Mouse (Mus musculus): ENCODE data around the gene Itgb2l. TPM values are rescaled to one million over a fixed set of nuclear protein-coding genes. Genes with fewer than 3 reads are reported as not detected.
"Not testable (repeated sequence)": the region's sequence is repeated elsewhere in the genome, so short reads cannot be mapped to it uniquely, and the experiment has no call there.

Gene Itgb2l
- polyA plus RNA-seq, 1 experiment from 2014 or later, result 0.85 TPM

- Histone ChIP-seq H3K4me2 (no peak overlapping the region), H3K9me3 (replicated peaks) (no peaks in the 10 kb centered on the region), H3K27me3 (no peaks in the 10 kb centered on the region), H3K27ac (no peak overlapping the region), H3K4me3 (replicated peaks) (no peak overlapping the region), H3K36me3 (no peaks in the 10 kb centered on the region), H3K4me1 (replicated peaks) (no peaks in the 10 kb centered on the region), H3K9ac (no peak overlapping the region)
- DNase-seq, result no peak
- WGBS (ENCODE audit: insufficient replicate concordance), result 46% methylated on average over 3 of the region's 3 CpGs
- ATAC-seq (ENCODE audit: low read depth), result no peak
Observed at GRCm38 (mm10) chr16:96460788-96461187, 17.4 kb upstream of the Itgb2l start.

DNA sequence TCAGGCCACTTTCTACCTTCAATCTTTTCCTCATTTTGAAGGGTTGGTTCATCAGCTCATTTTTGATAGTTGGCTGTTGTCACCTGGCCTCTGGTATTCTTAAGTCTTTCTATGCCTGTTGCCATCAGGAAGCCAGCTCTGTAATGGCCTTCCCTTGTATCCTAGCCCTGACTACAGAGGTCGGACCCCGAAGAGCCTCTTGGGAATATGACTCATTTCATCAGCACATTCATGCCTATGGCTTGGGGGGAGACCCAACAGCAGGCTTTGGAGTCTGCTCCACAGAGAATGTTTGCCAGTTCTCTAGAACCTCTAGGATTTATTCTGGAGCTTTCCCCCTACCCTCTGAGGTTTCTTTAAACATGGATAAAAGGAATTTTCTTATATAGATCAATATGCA, 15.9 kb upstream of the Itgb2l start:
- Histone ChIP-seq H3K27me3 (no peaks in the 10 kb centered on the region), H3K9me3 (replicated peaks) (no peaks in the 10 kb centered on the region), H3K4me3 (replicated peaks) (no peak overlapping the region), H3K27ac (no peak overlapping the region), H3K9ac (no peak overlapping the region), H3K4me2 (no peak overlapping the region), H3K36me3 (no peaks in the 10 kb centered on the region), H3K4me1 (replicated peaks) (no peaks in the 10 kb centered on the region)
- WGBS (ENCODE audit: insufficient replicate concordance), result 53% methylated on average over 2 of the region's 2 CpGs
- no peak for DNase-seq
- no peak for ATAC-seq (ENCODE audit: low read depth)

GRCm38 (mm10) chr16:96457612-96458011, 14.2 kb upstream of the Itgb2l start:
- Histone ChIP-seq H3K27ac (no peak overlapping the region), H3K4me2 (no peak overlapping the region), H3K4me1 (replicated peaks) (no peaks in the 10 kb centered on the region), H3K36me3 (no peaks in the 10 kb centered on the region), H3K4me3 (replicated peaks) (no peak overlapping the region), H3K9me3 (replicated peaks) (no peaks in the 10 kb centered on the region), H3K9ac (no peak overlapping the region), H3K27me3 (no peaks in the 10 kb centered on the region)
- WGBS (ENCODE audit: insufficient replicate concordance), result 67% methylated on average over 5 of the region's 5 CpGs
- ATAC-seq (ENCODE audit: low read depth), result no peak
- no peak for DNase-seq

DNA sequence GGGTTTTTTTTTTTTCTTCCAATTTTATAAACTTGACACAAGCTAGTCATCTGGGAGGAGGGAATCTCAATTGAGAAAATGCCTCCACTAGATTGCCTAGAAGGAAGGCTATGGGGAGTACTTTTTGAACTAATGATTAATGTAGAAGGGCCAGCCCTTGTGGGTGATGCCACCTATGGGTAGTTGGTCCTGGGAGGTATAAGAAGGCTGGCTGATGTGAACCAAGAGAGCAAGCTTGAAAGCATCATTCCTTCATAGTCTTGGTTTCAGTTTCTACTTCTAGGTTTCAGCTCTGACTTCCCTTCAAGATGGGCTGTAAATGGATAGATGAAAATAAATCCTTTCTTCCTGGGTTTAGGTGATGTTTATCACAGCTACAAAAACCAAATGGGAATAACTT, 10.7 kb upstream of the Itgb2l start:
- Histone ChIP-seq H3K4me3 (replicated peaks) (no peak overlapping the region), H3K9me3 (replicated peaks) (no peaks in the 10 kb centered on the region), H3K36me3 (no peaks in the 10 kb centered on the region), H3K27me3 (no peaks in the 10 kb centered on the region), H3K9ac (no peak overlapping the region), H3K4me1 (replicated peaks) (no peaks in the 10 kb centered on the region), H3K27ac (no peak overlapping the region), H3K4me2 (no peak overlapping the region)
- no peak for DNase-seq
- no peak for ATAC-seq (ENCODE audit: low read depth)

- H3K4me3 ChIP-seq (replicated peaks); ATAC-seq (ENCODE audit: low read depth); H3K9me3 ChIP-seq (replicated peaks); H3K27me3 ChIP-seq; H3K4me1 ChIP-seq (replicated peaks); H3K4me2 ChIP-seq; DNase-seq; H3K36me3 ChIP-seq; H3K27ac ChIP-seq; H3K9ac ChIP-seq: not testable (repeated sequence)
- 82% methylated on average over 13 of the region's 16 CpGs for WGBS (ENCODE audit: insufficient replicate concordance)
Observed at GRCm38 (mm10) chr16:96450871-96451270, 7.5 kb upstream of the Itgb2l start.

DNA sequence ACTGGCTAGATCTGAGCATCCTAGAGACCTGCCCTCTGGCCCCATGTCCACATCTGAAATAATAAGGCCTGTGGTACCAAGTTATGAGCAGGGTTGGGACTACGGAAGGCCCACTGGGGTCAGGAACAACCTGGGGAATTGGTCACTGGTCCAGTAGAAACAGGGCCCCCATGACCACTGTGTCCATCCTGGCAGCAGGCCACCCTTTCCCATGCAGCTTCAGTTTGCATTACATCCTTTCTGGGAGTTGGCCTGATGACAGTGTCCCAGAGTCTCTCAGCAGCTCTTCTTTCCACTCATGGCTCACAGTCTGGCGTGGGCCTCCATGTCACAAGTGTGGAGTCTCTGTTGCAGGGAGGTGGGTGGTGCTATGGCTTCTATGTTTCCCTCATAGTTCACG, 1.6 kb downstream of the Itgb2l start:
- H3K9me3 ChIP-seq (replicated peaks), result no peaks in the 10 kb centered on the region
- no peak overlapping the region for H3K27ac ChIP-seq
- no peak overlapping the region for H3K4me3 ChIP-seq (replicated peaks)
- DNase-seq (no peak), ATAC-seq (ENCODE audit: low read depth) (no peak)
- no peak overlapping the region for H3K4me2 ChIP-seq
- no peak overlapping the region for H3K9ac ChIP-seq
- no peaks in the 10 kb centered on the region for H3K36me3 ChIP-seq
- 65% methylated on average over 3 of the region's 3 CpGs for WGBS (ENCODE audit: insufficient replicate concordance)
- H3K4me1 ChIP-seq (replicated peaks), result no peaks in the 10 kb centered on the region
- H3K27me3 ChIP-seq, result no peaks in the 10 kb centered on the region

DNA sequence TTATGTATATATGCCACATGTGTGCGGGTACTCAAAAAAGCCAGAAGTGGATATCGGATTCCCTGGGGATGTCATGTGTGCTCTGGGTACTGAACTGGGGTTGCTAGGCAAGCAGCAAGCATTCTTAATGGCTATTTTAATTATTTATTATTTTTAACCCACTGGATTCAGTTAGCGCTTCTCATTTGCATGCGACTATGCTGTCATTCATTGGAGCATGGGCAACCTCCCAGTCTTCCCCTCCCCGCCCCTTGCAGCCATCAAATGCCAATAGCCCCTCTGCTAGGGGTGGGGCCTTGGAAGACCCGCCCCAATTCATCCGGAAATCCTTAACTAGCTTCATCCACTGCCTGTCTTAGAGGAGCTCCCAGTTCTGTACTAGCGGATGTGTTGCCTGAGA, 2.5 kb downstream of the Itgb2l start:
- WGBS (ENCODE audit: insufficient replicate concordance), result 71% methylated on average over 8 of the region's 8 CpGs
- no peaks in the 10 kb centered on the region for H3K27me3 ChIP-seq
- DNase-seq (no peak), ATAC-seq (ENCODE audit: low read depth) (no peak)
- H3K9me3 ChIP-seq (replicated peaks), result no peaks in the 10 kb centered on the region
- no peak overlapping the region for H3K4me2 ChIP-seq
- H3K4me1 ChIP-seq (replicated peaks), result no peaks in the 10 kb centered on the region
- no peaks in the 10 kb centered on the region for H3K36me3 ChIP-seq
- H3K4me3 ChIP-seq (replicated peaks), result no peak overlapping the region
- H3K9ac ChIP-seq, result no peak overlapping the region
- H3K27ac ChIP-seq, result no peak overlapping the region

- DNase-seq (no peak), ATAC-seq (ENCODE audit: low read depth) (peak; percentile 20; the same call in 1 of the 2 replicates)
- no peaks in the 10 kb centered on the region for H3K4me1 ChIP-seq (replicated peaks)
- no peaks in the 10 kb centered on the region for H3K9me3 ChIP-seq (replicated peaks)
- WGBS (ENCODE audit: insufficient replicate concordance), result 25% methylated on average over 4 of the region's 4 CpGs
- H3K9ac ChIP-seq, result no peak overlapping the region
- H3K4me3 ChIP-seq (replicated peaks), result no peak overlapping the region
- H3K4me2 ChIP-seq, result no peak overlapping the region
- no peaks in the 10 kb centered on the region for H3K36me3 ChIP-seq
- no peaks in the 10 kb centered on the region for H3K27me3 ChIP-seq
- no peak overlapping the region for H3K27ac ChIP-seq
Observed at GRCm38 (mm10) chr16:96439682-96440081, 3.7 kb downstream of the Itgb2l start.

- Histone ChIP-seq H3K4me1 (replicated peaks) (no peaks in the 10 kb centered on the region), H3K36me3 (no peaks in the 10 kb centered on the region), H3K9me3 (replicated peaks) (no peaks in the 10 kb centered on the region), H3K27ac (no peak overlapping the region), H3K27me3 (no peaks in the 10 kb centered on the region), H3K9ac (no peak overlapping the region), H3K4me2 (no peak overlapping the region), H3K4me3 (replicated peaks) (no peak overlapping the region)
- DNase-seq, result no peak
- WGBS (ENCODE audit: insufficient replicate concordance), result 70% methylated on average over 5 of the region's 5 CpGs
- ATAC-seq (ENCODE audit: low read depth), result no peak
Observed at GRCm38 (mm10) chr16:96438946-96439345, 4.5 kb downstream of the Itgb2l start.

GRCm38 (mm10) chr16:96434024-96434785, 9.2 kb downstream of the Itgb2l start:
- Histone ChIP-seq H3K36me3 (no peaks in the 10 kb centered on the region), H3K4me3 (replicated peaks) (no peak overlapping the region), H3K9me3 (replicated peaks) (no peaks in the 10 kb centered on the region), H3K9ac (no peak overlapping the region), H3K4me2 (no peak overlapping the region), H3K4me1 (replicated peaks) (no peaks in the 10 kb centered on the region), H3K27me3 (no peaks in the 10 kb centered on the region), H3K27ac (no peak overlapping the region)
- no peak for ATAC-seq (ENCODE audit: low read depth)
- 57% methylated on average over 3 of the region's 3 CpGs for WGBS (ENCODE audit: insufficient replicate concordance)
- DNase-seq, result no peak

- Histone ChIP-seq H3K9me3 (replicated peaks) (no peaks in the 10 kb centered on the region), H3K27me3 (no peaks in the 10 kb centered on the region), H3K9ac (no peak overlapping the region), H3K36me3 (no peaks in the 10 kb centered on the region), H3K4me2 (no peak overlapping the region), H3K4me3 (replicated peaks) (no peak overlapping the region), H3K4me1 (replicated peaks) (no peaks in the 10 kb centered on the region), H3K27ac (no peak overlapping the region)
- 61% methylated on average over 10 of the region's 10 CpGs for WGBS (ENCODE audit: insufficient replicate concordance)
- DNase-seq (no peak), ATAC-seq (ENCODE audit: low read depth) (no peak)
Observed at GRCm38 (mm10) chr16:96433266-96433665, 10.2 kb downstream of the Itgb2l start.

GRCm38 (mm10) chr16:96429046-96429445, 14.4 kb downstream of the Itgb2l start:
- no peak overlapping the region for H3K27ac ChIP-seq
- 37% methylated on average over 3 of the region's 3 CpGs for WGBS (ENCODE audit: insufficient replicate concordance)

More at GRCm38 (mm10) chr16:96429046-96429445, 14.4 kb downstream of the Itgb2l start:
- H3K9me3 ChIP-seq (replicated peaks), result no peaks in the 10 kb centered on the region
- H3K4me3 ChIP-seq (replicated peaks), result no peak overlapping the region
- no peaks in the 10 kb centered on the region for H3K27me3 ChIP-seq
- ATAC-seq (ENCODE audit: low read depth), result no peak
- no peak for DNase-seq
- no peak overlapping the region for H3K9ac ChIP-seq
- H3K4me2 ChIP-seq, result no peak overlapping the region
- H3K4me1 ChIP-seq (replicated peaks), result no peaks in the 10 kb centered on the region
- no peaks in the 10 kb centered on the region for H3K36me3 ChIP-seq
